Mouse (Mus musculus): ENCODE results near the gene Pkd1l1.

- TF ChIP-seq CTCF (IDR thresholded peaks at IDR 0.05) (no peak), EP300 (IDR thresholded peaks at IDR 0.05) (no peak)
Observed at GRCm38 (mm10) chr11:8826046-8826445, 147.0 kb downstream of the Pkd1l1 start.

Data from lung, postnatal 0 days (tissue).